Mouse (Mus musculus) hindbrain, embryonic 14.5 days (tissue): ENCODE results near the gene Hoxa3. TPM values are rescaled to one million over a fixed set of nuclear protein-coding genes. Genes with fewer than 3 reads are reported as not detected.

Source experiments
- ATAC-seq: fragments of 200-750 bp; cut with Nextera tagmentation; 2 replicates; pipeline ENCODE4 v1.8.0; 2017; ENCODE audit warnings: moderate number of reproducible peaks, mild to moderate bottlenecking, moderate TSS enrichment, moderate library complexity; ENCODE audit not compliant: low FRiP score
- DNase-seq: peaks from one replicate; pipeline ENCODE4 v3.0.0-alpha.2; 2015; ENCODE audit warnings: low spot score
- H3K27ac ChIP-seq: fragments of 300-500 bp; sonication (generic); 2 replicates; pipeline ENCODE4 v1.5.1; 2014; ENCODE audit warnings: mild to moderate bottlenecking, moderate library complexity
- H3K27me3 ChIP-seq: fragments of 300-500 bp; sonication (generic); 2 replicates; pipeline ENCODE4 v1.6.1; 2014; ENCODE audit warnings: mild to moderate bottlenecking, low read length, mixed read lengths; ENCODE audit not compliant: control insufficient read depth, insufficient read depth
- H3K36me3 ChIP-seq: fragments of 300-500 bp; sonication (generic); replicated peaks from 2 replicates; pipeline ENCODE4 v1.6.1; 2014; ENCODE audit not compliant: control insufficient read depth, insufficient read depth
- H3K4me1 ChIP-seq: fragments of 300-500 bp; sonication (generic); replicated peaks from 2 replicates; pipeline ENCODE4 v1.6.1; 2014; ENCODE audit warnings: antibody characterized with exemption, low read length, mixed read lengths; ENCODE audit not compliant: control insufficient read depth, insufficient read depth
- H3K4me2 ChIP-seq: fragments of 300-500 bp; sonication (generic); replicated peaks from 2 replicates; pipeline ENCODE4 v1.6.1; 2014; ENCODE audit warnings: mild to moderate bottlenecking, moderate library complexity
- H3K4me3 ChIP-seq: fragments of 300-500 bp; sonication (generic); replicated peaks from 2 replicates; pipeline ENCODE4 v1.5.1; 2014; ENCODE audit warnings: mild to moderate bottlenecking, low read length
- H3K9ac ChIP-seq: fragments of 300-500 bp; sonication (generic); 2 replicates; pipeline ENCODE4 v1.6.1; 2014
- H3K9me3 ChIP-seq: fragments of 300-500 bp; sonication (generic); 2 replicates; pipeline ENCODE4 v1.6.1; 2016; ENCODE audit warnings: low read length; ENCODE audit not compliant: control insufficient read depth
- WGBS: fragments of 180-500 bp; shearing (Covaris S2); extraction: QIAGEN DNeasy Blood & Tissue Kit; methylation state at CpG from one replicate; pipeline ENCODE4 v1.1.7; 2014; 5-methylcytosine and 5-hydroxymethylcytosine counted together
- polyA plus RNA-seq: library from polyadenylated mRNA; unstranded; fragments of >200 nt; fragmentation: Nextera tagmentation; extraction: Ambion mirVana; gene quantifications from 2 replicates; pipeline ENCODE4 v1.2.1, GENCODE M21; 2014

Gene Hoxa3
- polyA plus RNA-seq, 1 experiment from 2014 or later: 24.9 TPM

- peak overlapping the region; percentile 71 for H3K4me3 ChIP-seq
Measured at GRCm38 (mm10) chr6:52175864-52176263, 37.3 kb downstream of the Hoxa3 start.

GRCm38 (mm10) chr6:52174968-52175751, 38.0 kb downstream of the Hoxa3 start:
- H3K4me1 ChIP-seq: peaks cover 22% of the 10 kb centered on the region
- no peaks in the 10 kb centered on the region for H3K9me3 ChIP-seq
- peak; percentile 1; the same call in 1 of the 2 replicates for ATAC-seq
- WGBS: 1% methylated on average over 41 of the region's 41 CpGs
- H3K4me3 ChIP-seq: peak overlapping the region; percentile 71
- H3K27ac ChIP-seq: peak overlapping the region; percentile 100
- H3K27me3 ChIP-seq: peaks cover 78% of the 10 kb centered on the region
- peak overlapping the region; percentile 81 for H3K4me2 ChIP-seq
- no peaks in the 10 kb centered on the region for H3K36me3 ChIP-seq
- no peak for DNase-seq
- peak overlapping the region; percentile 99 for H3K9ac ChIP-seq

More at GRCm38 (mm10) chr6:52175864-52176263, 37.3 kb downstream of the Hoxa3 start:
- H3K9me3 ChIP-seq: no peaks in the 10 kb centered on the region
- H3K9ac ChIP-seq: peak overlapping the region; percentile 99
- DNase-seq: no peak
- H3K27ac ChIP-seq: peak overlapping the region; percentile 100
- no peaks in the 10 kb centered on the region for H3K36me3 ChIP-seq
- peak; percentile 69 for ATAC-seq
- H3K27me3 ChIP-seq: peaks cover 77% of the 10 kb centered on the region
- H3K4me1 ChIP-seq: peaks cover 15% of the 10 kb centered on the region
- H3K4me2 ChIP-seq: peak overlapping the region; percentile 81
- 0% methylated on average over 10 of the region's 35 CpGs for WGBS

DNA sequence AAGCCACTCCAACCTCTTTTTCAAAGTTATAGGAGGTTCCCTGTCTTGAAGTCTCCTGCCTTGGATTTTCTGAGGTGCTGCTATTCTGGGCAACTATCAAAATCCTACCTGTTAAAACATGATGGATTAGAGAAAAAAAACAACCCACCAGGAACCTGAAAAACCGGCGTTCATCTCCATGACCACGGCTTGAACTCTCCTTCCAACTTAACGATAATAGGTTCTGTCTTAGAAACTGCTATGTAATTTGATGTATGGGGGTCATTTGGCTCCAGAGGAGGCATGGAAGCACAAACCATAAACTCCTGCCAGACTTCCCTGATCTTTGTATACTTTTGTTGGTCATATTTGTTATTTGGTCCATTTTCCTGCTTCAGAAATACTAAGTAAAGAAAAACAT, 39.5 kb downstream of the Hoxa3 start:
- ATAC-seq: no peak
- 4% methylated on average over 4 of the region's 4 CpGs for WGBS
- H3K9me3 ChIP-seq: no peaks in the 10 kb centered on the region
- H3K27me3 ChIP-seq: peaks cover 73% of the 10 kb centered on the region
- peak overlapping the region; percentile 71 for H3K4me3 ChIP-seq
- no peak for DNase-seq
- peak overlapping the region; percentile 100 for H3K27ac ChIP-seq
- peak overlapping the region; percentile 99 for H3K9ac ChIP-seq
- peaks cover 26% of the 10 kb centered on the region for H3K4me1 ChIP-seq
- H3K4me2 ChIP-seq: peak overlapping the region; percentile 81
- no peaks in the 10 kb centered on the region for H3K36me3 ChIP-seq

DNA sequence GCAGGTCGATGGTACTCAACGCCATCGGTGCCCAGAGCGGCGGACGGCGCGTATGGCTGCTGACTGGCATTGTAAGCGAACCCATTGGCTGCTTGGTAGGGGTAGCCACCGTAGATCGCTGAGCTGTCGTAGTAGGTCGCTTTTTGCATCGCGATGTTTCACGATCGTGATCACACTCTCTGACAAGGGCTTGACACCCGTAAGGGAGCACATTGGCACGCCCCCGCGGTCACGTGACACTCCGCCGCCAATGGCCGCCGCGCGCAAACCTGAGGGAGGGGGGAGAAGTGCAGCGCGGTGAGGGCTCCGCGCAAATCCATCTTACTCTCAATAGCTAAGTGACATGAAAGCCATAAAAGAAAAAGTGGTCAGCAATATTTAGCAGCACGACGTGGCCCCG, 40.6 kb downstream of the Hoxa3 start:
- Histone ChIP-seq H3K27ac (peak overlapping the region; percentile 100), H3K9ac (peak overlapping the region; percentile 99), H3K4me1 (peaks cover 26% of the 10 kb centered on the region), H3K4me3 (peak overlapping the region; percentile 71), H3K27me3 (peaks cover 66% of the 10 kb centered on the region), H3K36me3 (no peaks in the 10 kb centered on the region), H3K4me2 (peak overlapping the region; percentile 81), H3K9me3 (no peaks in the 10 kb centered on the region)
- WGBS: under 1% methylated on average over 35 of the region's 35 CpGs
- peak; percentile 88 for ATAC-seq
- DNase-seq: peak; percentile 86

DNA sequence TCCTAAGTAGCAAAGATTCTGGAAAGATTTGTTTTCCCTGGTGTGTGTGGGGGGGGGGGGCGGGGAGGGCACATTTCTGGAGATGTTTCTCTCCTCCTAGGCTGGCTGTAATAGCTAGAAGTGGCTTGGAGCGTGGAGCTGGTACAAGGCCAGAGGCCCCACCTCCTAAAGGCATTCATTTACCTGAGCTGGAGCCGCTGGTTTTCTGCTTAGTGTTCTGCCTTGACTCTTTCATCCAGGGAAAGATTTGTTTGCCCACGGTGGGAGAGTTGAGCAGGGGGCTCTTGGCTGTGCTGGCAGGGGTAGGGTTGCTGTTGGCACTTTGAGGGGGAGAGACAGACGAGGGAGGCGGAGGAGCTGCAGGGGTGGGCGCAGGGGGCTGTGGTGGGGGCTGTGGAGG, 41.2 kb downstream of the Hoxa3 start:
- Histone ChIP-seq H3K9me3 (no peaks in the 10 kb centered on the region), H3K9ac (peak overlapping the region; percentile 99), H3K36me3 (no peaks in the 10 kb centered on the region), H3K4me1 (peaks cover 26% of the 10 kb centered on the region), H3K4me3 (peak overlapping the region; percentile 71), H3K27ac (peak overlapping the region; percentile 100), H3K27me3 (peaks cover 61% of the 10 kb centered on the region), H3K4me2 (peak overlapping the region; percentile 81)
- WGBS: 2% methylated on average over 7 of the region's 7 CpGs
- DNase-seq (no peak), ATAC-seq (no peak)

DNA sequence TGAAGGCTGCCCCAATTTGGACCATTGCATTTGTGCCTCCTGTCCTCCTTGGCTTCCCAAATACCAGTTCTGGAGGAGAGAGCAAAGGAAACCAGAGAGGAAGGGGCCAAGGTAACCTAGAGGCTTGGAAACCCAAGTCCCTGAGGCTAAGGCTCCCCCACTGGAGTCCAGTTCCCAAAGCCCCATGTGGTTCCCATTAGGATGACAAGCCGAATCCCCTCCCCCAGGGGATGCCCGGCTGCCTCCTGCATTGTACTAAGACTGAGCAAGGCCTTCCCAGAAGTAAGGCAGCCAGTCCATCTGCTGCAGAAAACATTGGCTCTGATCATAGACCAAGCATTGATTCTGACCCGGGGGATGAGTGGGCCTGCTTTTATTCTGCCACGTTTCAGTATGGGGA, 41.8 kb downstream of the Hoxa3 start:
- H3K4me3 ChIP-seq: peak overlapping the region; percentile 71
- peak overlapping the region; percentile 81 for H3K4me2 ChIP-seq
- H3K27me3 ChIP-seq: peaks cover 62% of the 10 kb centered on the region
- no peaks in the 10 kb centered on the region for H3K36me3 ChIP-seq
- no peak for ATAC-seq
- peak overlapping the region; percentile 99 for H3K9ac ChIP-seq
- peak overlapping the region; percentile 100 for H3K27ac ChIP-seq
- H3K9me3 ChIP-seq: no peaks in the 10 kb centered on the region
- 3% methylated on average over 4 of the region's 4 CpGs for WGBS
- no peak for DNase-seq
- peaks cover 26% of the 10 kb centered on the region for H3K4me1 ChIP-seq

DNA sequence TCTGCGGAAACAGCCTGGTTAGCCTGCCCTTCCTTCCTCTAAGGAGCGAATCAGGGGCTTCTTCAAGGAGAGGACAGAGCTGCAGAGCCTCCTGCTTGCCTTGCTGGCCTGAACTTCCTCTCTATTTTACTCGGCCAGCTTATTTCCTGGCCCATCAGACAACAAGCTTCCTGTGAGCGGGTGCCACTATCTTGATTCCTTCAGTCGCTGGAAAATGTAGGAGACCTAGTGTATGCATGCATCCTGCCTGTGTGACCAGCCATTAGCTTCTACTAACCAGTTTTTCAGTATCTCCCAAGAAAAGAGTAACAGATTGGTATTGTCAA, 42.3 kb downstream of the Hoxa3 start:
- H3K4me1 ChIP-seq: peaks cover 26% of the 10 kb centered on the region
- no peaks in the 10 kb centered on the region for H3K36me3 ChIP-seq
- H3K4me2 ChIP-seq: peak overlapping the region; percentile 81
- 6% methylated on average over 5 of the region's 5 CpGs for WGBS
- ATAC-seq (no peak), DNase-seq (no peak)
- peak overlapping the region; percentile 71 for H3K4me3 ChIP-seq
- H3K27me3 ChIP-seq: peaks cover 62% of the 10 kb centered on the region
- H3K9ac ChIP-seq: peak overlapping the region; percentile 99
- H3K9me3 ChIP-seq: no peaks in the 10 kb centered on the region
- H3K27ac ChIP-seq: peak overlapping the region; percentile 100

DNA sequence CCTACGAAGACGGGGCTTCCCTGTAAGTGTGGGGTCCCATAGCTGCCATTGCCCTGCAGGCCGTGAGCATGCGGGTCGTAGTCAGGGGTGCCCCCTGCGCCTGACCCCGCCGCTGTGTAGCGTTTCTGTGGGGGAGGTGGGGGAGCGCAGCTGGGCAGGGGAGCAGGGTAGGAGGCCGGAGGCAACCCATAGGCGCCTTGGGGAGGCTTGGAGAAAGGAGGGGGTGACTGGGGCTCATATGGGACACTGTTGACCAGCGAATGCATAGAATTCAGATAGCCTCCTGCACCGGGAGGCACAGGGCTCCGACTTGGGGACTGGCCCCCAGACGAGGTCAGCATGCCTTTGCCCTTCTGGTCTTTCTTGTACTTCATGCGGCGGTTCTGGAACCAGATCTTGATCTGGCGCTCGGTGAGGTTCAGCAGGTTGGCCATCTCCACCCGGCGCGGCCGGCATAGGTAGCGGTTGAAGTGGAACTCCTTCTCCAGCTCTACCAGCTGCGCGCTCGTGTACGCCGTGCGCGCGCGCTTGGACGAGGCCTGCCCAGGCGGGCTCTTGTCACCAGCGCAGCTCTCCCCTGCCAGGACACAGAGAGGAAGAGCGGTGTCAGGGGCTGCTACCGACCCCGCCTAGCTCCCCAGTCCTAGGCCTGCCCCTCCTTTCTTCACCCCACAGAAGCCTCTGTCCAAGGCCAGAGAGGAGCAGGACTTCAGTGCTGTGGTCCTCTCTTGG, 42.8 kb downstream of the Hoxa3 start:
- Histone ChIP-seq H3K27me3 (peaks cover 64% of the 10 kb centered on the region), H3K4me2 (peak overlapping the region; percentile 81), H3K9me3 (no peaks in the 10 kb centered on the region), H3K4me1 (peaks cover 26% of the 10 kb centered on the region), H3K4me3 (peak overlapping the region; percentile 71), H3K36me3 (no peaks in the 10 kb centered on the region), H3K27ac (peak overlapping the region; percentile 100), H3K9ac (peak overlapping the region; percentile 99)
- 2% methylated on average over 39 of the region's 40 CpGs for WGBS
- ATAC-seq (0 out of 2 replicates have a peak, but pooled peaks have one; percentile 6), DNase-seq (no peak)

DNA sequence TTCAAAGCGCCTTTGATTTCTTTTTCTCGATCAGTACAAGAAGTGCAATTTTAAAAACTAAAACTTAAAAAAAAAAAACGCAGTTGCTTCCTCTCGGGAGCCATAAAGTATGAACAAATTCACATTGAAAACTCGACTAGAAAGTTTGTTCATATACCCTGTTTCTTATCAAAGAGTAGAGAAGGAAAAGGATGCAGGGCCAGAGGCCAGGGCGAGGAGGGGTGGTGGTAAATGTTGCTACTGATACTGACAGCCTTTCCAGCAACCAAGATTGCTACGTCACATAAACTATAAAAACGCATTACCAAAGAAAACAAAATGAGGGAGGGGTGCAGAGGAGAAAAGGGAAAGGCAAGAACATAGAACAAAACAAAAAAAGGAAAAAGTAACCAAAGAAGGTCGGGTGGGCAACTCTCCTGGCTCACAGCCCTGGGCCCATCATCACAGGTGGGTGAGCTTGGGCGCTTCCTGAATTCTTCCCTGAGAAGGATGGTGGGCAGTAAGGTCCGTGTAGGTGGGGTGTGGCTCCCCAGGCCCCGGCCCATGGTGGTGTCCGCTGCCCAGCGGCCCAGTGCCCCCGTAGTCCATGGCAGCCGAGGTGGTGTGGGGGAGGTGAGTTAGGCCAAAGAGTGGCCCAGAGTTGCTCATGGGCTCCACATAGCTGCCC, 43.5 kb downstream of the Hoxa3 start:
- Histone ChIP-seq H3K4me1 (peaks cover 26% of the 10 kb centered on the region), H3K4me2 (peak overlapping the region; percentile 81), H3K27ac (peak overlapping the region; percentile 100), H3K27me3 (peaks cover 60% of the 10 kb centered on the region), H3K36me3 (no peaks in the 10 kb centered on the region), H3K9ac (peak overlapping the region; percentile 99), H3K9me3 (no peaks in the 10 kb centered on the region), H3K4me3 (peak overlapping the region; percentile 71)
- no peak for ATAC-seq
- WGBS: 5% methylated on average over 16 of the region's 16 CpGs
- no peak for DNase-seq
